Mouse (Mus musculus) cerebellum, adult 2 months (tissue): ENCODE measurements around the gene Rora.

Experiments
- CTCF ChIP-seq: fragments of 200-500 bp; IDR thresholded peaks from 2 replicates; pipeline ENCODE4 v1.5.1; 2011; ENCODE audit warnings: low read depth, mild to moderate bottlenecking, control low read depth, low read length, moderate library complexity, borderline replicate concordance; ENCODE audit not compliant: insufficient read depth
- POLR2A ChIP-seq: fragments of 200-500 bp; IDR thresholded peaks from 2 replicates; pipeline ENCODE4 v1.6.1; 2011; ENCODE audit warnings: low read length, control low read depth, borderline replicate concordance; ENCODE audit not compliant: insufficient read depth

GRCm38 (mm10) chr9:69090749-69091270 is 437.2 kb downstream of the Rora start:
- no peak for TF ChIP-seq CTCF
- TF ChIP-seq POLR2A: no peak
